Mouse (Mus musculus) MEL (cell line): ENCODE data around the gene Ces2a.

Experiments used
- CTCF ChIP-seq, 3 experiments: IDR thresholded peaks in 2 of 3; conservative IDR thresholded peaks in 1 of 3; 2 replicates each; pipeline ENCODE4 v1.5.1; 2011 to 2012; ENCODE audit warnings: low read length in 3 of 3, low read depth in 2 of 3, mild to moderate bottlenecking in 2 of 3, improper control_type of control experiment in 1 of 3, inconsistent platforms in 1 of 3, mixed read lengths in 1 of 3, moderate library complexity in 1 of 3; ENCODE audit not compliant: control insufficient read depth in 1 of 3, insufficient read depth in 1 of 3, poor library complexity in 1 of 3, severe bottlenecking in 1 of 3
- EP300 ChIP-seq, 2 experiments: IDR thresholded peaks; 2 replicates each; pipeline ENCODE4 v1.6.1; 2011; ENCODE audit warnings: improper control_type of control experiment in 2 of 2, low read length in 2 of 2, low read depth in 1 of 2, mild to moderate bottlenecking in 1 of 2
- RAD21 ChIP-seq: IDR thresholded peaks from 2 replicates; pipeline ENCODE4 v1.6.1; 2011; ENCODE audit warnings: mild to moderate bottlenecking, low read depth, low read length, improper control_type of control experiment

- TF ChIP-seq RAD21 (no peak), EP300 (IDR thresholded peaks at IDR 0.05; ENCODE audit: low read depth in 1 of 2, low read length in 2 of 2) (no peak), CTCF (IDR thresholded peaks at IDR 0.05 in 2 of 3, conservative IDR thresholded peaks at IDR 0.05 in 1 of 3; ENCODE audit: control insufficient read depth in 1 of 3, insufficient read depth in 1 of 3, low read depth in 2 of 3, low read length in 3 of 3, poor library complexity in 1 of 3, severe bottlenecking in 1 of 3) (no peak)
Observed at GRCm38 (mm10) chr8:104752818-104753217, 19.0 kb downstream of the Ces2a start.
